Mouse (Mus musculus) liver, embryonic 16.5 days (tissue): Measurements from ENCODE around the gene Vmn2r83. TPM values are rescaled to one million over a fixed set of nuclear protein-coding genes. Genes with fewer than 3 reads are reported as not detected.

Experiments
- ATAC-seq: fragments of 200-750 bp; cut with Nextera tagmentation; 2 replicates; pipeline ENCODE4 v1.8.0; 2017; ENCODE audit warnings: low read depth, mild to moderate bottlenecking, moderate number of reproducible peaks, moderate library complexity
- H3K27ac ChIP-seq: fragments of 300-500 bp; sonication (generic); 2 replicates; pipeline ENCODE4 v1.5.1; 2014; ENCODE audit warnings: mild to moderate bottlenecking, low read length
- H3K27me3 ChIP-seq: fragments of 300-500 bp; sonication (generic); 2 replicates; pipeline ENCODE4 v1.6.1; 2014; ENCODE audit warnings: low read depth, low read length, mixed read lengths; ENCODE audit not compliant: control insufficient read depth, insufficient read depth
- H3K36me3 ChIP-seq: fragments of 300-500 bp; sonication (generic); 2 replicates; pipeline ENCODE4 v1.6.1; 2014; ENCODE audit warnings: mild to moderate bottlenecking; ENCODE audit not compliant: control insufficient read depth, insufficient read depth
- H3K4me1 ChIP-seq: fragments of 300-500 bp; sonication (generic); 2 replicates; pipeline ENCODE4 v1.6.1; 2014; ENCODE audit warnings: low read depth, low read length, mixed read lengths; ENCODE audit not compliant: control insufficient read depth
- H3K4me2 ChIP-seq: fragments of 300-500 bp; sonication (generic); 2 replicates; pipeline ENCODE4 v1.6.1; 2014; ENCODE audit warnings: low read depth, low read length, mixed read lengths
- H3K4me3 ChIP-seq: fragments of 300-500 bp; sonication (generic); 2 replicates; pipeline ENCODE4 v1.5.1; 2014; ENCODE audit warnings: low read depth, mild to moderate bottlenecking, low read length
- H3K9ac ChIP-seq: fragments of 300-500 bp; sonication (generic); 2 replicates; pipeline ENCODE4 v1.6.1; 2014; ENCODE audit warnings: low read depth, low read length
- H3K9me3 ChIP-seq: fragments of 300-500 bp; sonication (generic); replicated peaks from 2 replicates; pipeline ENCODE4 v1.6.1; 2016; ENCODE audit warnings: low read length; ENCODE audit not compliant: control insufficient read depth
- WGBS: fragments of 180-500 bp; shearing (Covaris S2); extraction: QIAGEN DNeasy Blood & Tissue Kit; methylation state at CpG from one replicate; pipeline ENCODE4 v1.1.7; 2014; ENCODE audit not compliant: insufficient replicate concordance; 5-methylcytosine and 5-hydroxymethylcytosine counted together
- microRNA-seq: library from miRNA; unstranded; fragments of <30 nt; microRNA quantifications from one replicate; pipeline ENCODE4, GENCODE M21; 2016
- polyA plus RNA-seq: library from polyadenylated mRNA; unstranded; fragments of >200 nt; fragmentation: Nextera tagmentation; extraction: Ambion mirVana; gene quantifications from 2 replicates; pipeline ENCODE4 v1.2.1, GENCODE M21; 2015

The Vmn2r83 gene
- polyA plus RNA-seq, 1 experiment from 2014 or later, result not detected

- no peaks in the 10 kb centered on the region for H3K9me3 ChIP-seq
- H3K4me1 ChIP-seq, result no peaks in the 10 kb centered on the region; the same call in 1 of the 2 replicates
- 74% methylated on average over 15 of the region's 15 CpGs for WGBS
- H3K36me3 ChIP-seq, result peaks cover 15% of the 10 kb centered on the region
- H3K9ac ChIP-seq, result no peak overlapping the region
- no peak overlapping the region for H3K4me3 ChIP-seq
- ATAC-seq, result no peak
- H3K4me2 ChIP-seq, result no peak overlapping the region
- no peak overlapping the region for H3K27ac ChIP-seq
- H3K27me3 ChIP-seq, result no peaks in the 10 kb centered on the region
These were observed 73.0 kb downstream of the Vmn2r83 start for GRCm38 (mm10) chr10:79541522-79541921.

GRCm38 (mm10) chr10:79542171-79542570 lies 73.6 kb downstream of the Vmn2r83 start:
- ATAC-seq, result no peak

More at GRCm38 (mm10) chr10:79542171-79542570, 73.6 kb downstream of the Vmn2r83 start:
- H3K27ac ChIP-seq, result no peak overlapping the region
- H3K4me1 ChIP-seq, result no peaks in the 10 kb centered on the region; the same call in 1 of the 2 replicates
- H3K9me3 ChIP-seq, result no peaks in the 10 kb centered on the region
- H3K4me3 ChIP-seq, result no peak overlapping the region
- H3K4me2 ChIP-seq, result no peak overlapping the region
- H3K9ac ChIP-seq, result no peak overlapping the region
- 85% methylated on average over 11 of the region's 11 CpGs for WGBS
- H3K27me3 ChIP-seq, result no peaks in the 10 kb centered on the region
- peaks cover 15% of the 10 kb centered on the region for H3K36me3 ChIP-seq

Small RNA genes lying within 50 kb of the gene (microRNA-seq; reads per million reads assigned to microRNA genes)
- not detected for gene Mir6909

Other genes with a start within 250 kb of the Vmn2r83 start
- not detected in 2 replicates for gene Vmn2r81, start 221.0 kb upstream of the Vmn2r83 start, polyA plus RNA-seq
- not detected in 2 replicates for gene Vmn2r82, start 112.2 kb upstream of the Vmn2r83 start, polyA plus RNA-seq
- gene Plpp2, start 65.1 kb downstream of the Vmn2r83 start, polyA plus RNA-seq, result 24.2 and 26.0 TPM in 2 replicates
- gene Mier2, start 86.5 kb downstream of the Vmn2r83 start, polyA plus RNA-seq, result 10.6 and 11.6 TPM in 2 replicates
- gene Theg, start 118.6 kb downstream of the Vmn2r83 start, polyA plus RNA-seq, result not detected in 2 replicates
- not detected in 2 replicates for gene C2cd4c, start 145.3 kb downstream of the Vmn2r83 start, polyA plus RNA-seq
- 0.06 and 0.08 TPM in 2 replicates for gene Shc2, start 169.2 kb downstream of the Vmn2r83 start, polyA plus RNA-seq
- not detected in 2 replicates for gene Odf3l2, start 177.0 kb downstream of the Vmn2r83 start, polyA plus RNA-seq
- gene Madcam1, start 195.8 kb downstream of the Vmn2r83 start, polyA plus RNA-seq, result 0.16 and 0.24 TPM in 2 replicates
- 19.3 and 19.4 TPM in 2 replicates for gene Tpgs1, start 200.6 kb downstream of the Vmn2r83 start, polyA plus RNA-seq
- 80.5 and 81.5 TPM in 2 replicates for gene Cdc34, start 213.5 kb downstream of the Vmn2r83 start, polyA plus RNA-seq
- 0.15 and 0.22 TPM in 2 replicates for gene Gzmm, start 220.3 kb downstream of the Vmn2r83 start, polyA plus RNA-seq
- gene Bsg, start 235.8 kb downstream of the Vmn2r83 start, polyA plus RNA-seq, result 924 and 947 TPM in 2 replicates
- not detected in 2 replicates for gene Hcn2, start 247.9 kb downstream of the Vmn2r83 start, polyA plus RNA-seq